Mouse (Mus musculus) cerebellum, adult 18-20 months (tissue): Measurements from ENCODE around the gene Pcdh15.

Experiments
- DNase-seq, 2 experiments: peaks; one replicate each; pipeline ENCODE4 v3.0.0; 2021

The Pcdh15 gene

DNA sequence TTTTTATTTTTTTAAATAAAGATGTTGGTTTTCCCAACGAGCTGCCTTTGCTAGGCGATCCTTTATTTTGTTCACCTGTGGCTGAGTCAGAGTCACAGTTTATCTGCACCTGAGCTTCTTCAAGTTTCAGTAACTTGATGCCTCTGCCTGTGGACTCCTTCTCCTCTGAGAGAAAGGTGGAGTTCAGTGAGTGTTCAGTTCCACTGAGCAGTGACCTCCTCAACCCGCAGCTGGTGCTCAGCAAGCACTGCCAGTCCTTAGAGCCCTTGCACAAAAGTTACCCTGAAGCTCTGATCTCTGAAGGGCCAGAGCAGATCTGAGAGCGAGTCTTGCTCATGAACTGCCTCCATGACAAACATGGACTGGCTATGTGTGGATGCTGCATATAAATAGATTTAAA is 724.1 kb downstream of the Pcdh15 start:
- no peak for DNase-seq

DNA sequence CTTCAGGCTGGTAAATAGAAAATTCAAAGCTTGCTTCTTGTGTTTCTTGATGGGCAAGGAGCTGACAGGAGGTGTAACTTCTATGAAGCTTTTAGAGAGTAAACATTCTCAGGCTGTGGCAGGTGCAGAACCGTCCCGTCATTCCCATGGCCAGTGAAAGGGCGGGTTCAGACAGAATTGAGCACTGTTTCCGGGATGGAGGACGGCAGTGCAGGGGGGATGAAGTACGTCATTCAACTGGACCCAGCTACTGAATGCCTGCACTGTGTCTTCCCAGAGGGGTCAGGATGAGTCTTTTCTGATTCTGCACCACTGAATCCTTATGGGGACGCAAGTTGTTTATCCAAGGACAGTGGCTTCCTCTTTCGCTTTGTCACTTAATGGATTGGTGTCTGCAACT is 727.2 kb downstream of the Pcdh15 start:
- no peak for DNase-seq

DNA sequence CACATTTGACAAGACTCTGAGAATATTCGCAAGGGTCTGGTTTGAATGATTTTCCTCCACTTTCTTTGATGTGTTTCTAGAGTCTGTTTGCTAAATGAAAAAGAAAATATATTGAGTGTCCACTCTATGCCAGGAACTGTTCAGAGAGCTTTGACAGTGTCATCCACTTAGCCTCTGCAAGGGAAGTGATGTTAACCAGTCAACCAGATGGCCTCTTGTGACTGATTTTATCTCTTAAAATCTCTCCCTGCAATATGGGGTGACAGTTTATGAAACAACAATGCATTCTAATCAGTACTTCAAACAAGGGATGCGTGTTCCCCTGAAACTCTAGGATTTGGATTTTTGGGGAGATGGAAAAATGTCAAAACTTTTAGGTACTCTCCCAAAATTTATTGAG is 729.6 kb downstream of the Pcdh15 start:
- no peak for DNase-seq

DNA sequence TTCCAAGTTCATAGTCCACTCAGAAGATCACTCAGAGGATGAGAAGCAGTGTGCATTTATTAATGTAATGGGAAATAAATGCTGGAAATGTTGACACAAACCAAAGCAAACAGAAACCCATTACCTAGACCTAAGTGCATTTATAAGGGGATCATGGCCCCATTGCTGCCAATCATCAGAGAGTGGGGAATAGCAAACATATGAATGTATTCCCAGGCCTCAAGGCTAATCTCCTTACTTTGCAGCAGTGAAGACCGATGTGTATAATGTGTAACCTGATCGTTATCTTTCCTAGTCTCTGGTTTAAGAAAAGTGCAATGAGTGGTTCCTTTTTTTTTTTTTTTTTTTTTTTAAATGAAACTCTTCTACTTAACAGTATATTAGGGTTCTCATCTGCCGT is 745.9 kb downstream of the Pcdh15 start:
- no peak for DNase-seq

DNA sequence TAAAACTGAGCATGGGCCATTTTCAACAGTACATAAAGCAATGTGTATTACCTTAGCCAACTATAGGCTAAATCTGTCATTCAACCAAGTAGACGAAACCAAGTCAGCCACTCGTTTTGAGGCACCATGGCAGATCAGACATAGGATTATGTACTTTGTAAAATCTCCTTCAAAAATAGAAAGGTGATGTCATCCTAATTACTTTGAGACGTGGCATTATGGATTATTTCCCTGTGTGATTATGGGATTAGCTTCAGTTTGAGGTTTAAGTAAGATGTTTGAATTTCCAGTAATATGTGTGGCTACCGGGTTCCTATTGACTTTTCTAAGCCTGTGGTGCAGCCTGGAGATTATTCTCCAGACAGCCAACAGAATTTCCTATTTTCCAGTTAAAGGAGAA is 763.0 kb downstream of the Pcdh15 start:
- no peak for DNase-seq

DNA sequence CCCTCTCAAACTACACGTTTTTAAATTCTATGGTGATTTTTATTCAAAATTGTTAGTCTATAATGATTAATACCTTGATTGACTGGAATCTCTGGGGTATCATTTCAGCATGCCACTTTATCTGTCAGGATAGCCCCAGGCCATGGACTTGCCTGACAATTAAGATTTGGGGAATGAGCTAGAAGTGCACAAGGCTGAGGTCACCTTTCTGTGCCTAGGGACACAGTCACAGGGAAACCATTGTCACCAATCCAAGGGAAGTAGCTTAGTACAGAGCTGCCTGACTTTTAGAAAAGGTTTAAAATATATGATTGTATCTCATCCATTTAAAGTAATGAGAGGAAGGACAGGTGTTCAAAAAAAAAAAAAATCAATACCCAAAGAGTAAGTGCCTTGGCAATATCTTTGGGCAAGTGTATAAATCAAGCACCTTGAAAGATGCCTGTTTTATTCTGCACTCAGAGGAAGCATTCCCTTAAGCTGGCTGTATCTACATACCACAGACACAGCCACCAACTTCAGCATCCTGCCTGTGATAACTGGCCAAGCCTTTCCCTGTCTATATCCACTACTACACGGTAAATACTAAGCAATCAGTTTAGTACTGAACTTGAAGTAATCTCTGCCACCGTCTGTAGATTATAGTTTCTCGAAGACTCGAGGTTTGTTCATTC is 779.0 kb downstream of the Pcdh15 start:
- DNase-seq: no peak

DNA sequence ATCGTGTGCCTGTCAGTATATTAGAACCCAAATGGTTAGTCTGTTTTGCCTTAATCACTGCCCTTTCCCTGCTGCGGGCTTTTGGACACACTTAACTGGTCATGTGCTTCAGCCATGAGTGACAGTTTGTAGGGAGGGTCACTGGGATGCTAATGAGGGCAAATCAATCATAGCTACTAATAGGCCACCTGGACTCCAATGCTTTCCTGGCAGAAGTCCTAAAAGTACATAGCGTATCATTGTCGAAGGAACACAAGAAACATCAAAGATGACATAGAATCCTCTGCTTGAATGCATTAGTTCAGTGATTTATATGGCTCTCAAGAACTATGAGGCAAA is 779.6 kb downstream of the Pcdh15 start:
- DNase-seq: no peak

DNA sequence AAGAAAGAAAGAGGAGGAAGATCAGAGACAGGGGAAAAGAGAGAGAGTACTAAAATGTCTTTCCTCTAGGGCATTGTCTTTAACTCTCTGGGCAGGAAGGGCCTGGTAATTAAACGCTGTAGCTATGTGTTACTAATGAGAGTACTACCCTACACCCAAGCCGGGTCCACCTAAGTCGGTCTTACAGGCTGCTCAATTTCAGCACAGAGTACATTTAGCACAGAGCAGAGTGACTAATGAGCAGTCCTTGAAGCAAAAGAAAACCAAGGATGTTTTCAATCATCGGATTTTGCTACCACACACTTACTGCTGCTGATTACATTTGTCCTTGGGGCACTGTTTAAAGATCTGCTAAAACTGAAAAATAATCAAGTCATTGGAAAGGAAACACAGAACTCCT is 788.6 kb downstream of the Pcdh15 start:
- no peak for DNase-seq

DNA sequence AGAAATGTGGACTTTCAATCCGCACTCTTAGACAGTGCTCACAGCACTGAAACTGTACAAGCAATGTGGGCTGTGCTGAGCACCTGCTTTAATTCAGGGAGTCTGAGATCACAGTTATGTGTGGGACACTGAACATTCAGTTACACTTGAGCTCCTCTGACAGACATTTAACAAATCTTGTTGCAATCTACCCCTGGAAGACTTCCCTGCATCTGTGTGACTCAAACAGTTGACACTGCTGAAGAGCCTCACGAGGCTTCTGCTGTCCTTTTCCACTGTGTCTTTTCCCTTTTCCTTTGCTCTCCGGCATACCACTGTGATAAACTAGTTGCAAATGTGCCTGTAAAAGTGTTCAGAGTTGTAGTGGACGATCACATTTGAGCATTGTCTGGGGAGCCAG is 793.1 kb downstream of the Pcdh15 start:
- DNase-seq: peak in 1 of 2 experiments; percentile 10

DNA sequence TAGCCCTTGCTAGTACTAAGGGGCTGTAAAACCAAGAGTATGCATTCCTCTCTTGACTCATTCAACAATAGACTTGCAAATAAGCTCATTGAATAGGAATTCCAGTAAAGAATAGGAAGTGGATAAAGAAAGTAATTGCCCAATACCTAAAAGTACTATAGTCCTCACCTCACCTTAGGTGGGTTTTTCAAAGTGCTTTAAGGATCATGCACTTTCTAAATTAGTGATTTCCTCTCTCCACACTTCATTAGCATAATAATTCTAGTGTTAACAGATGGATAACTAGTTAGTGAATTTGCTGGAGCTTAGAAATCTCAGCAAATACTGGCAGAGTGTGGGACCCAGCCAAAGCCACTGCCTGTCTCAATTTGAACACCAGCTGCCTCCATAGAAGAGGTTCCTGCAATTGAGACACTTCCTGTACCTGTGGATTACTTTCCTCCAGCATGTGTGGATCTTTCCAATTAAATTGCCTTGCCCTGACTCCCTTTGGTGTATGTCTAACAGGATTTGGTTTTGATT is 797.0 kb downstream of the Pcdh15 start:
- DNase-seq: no peak

DNA sequence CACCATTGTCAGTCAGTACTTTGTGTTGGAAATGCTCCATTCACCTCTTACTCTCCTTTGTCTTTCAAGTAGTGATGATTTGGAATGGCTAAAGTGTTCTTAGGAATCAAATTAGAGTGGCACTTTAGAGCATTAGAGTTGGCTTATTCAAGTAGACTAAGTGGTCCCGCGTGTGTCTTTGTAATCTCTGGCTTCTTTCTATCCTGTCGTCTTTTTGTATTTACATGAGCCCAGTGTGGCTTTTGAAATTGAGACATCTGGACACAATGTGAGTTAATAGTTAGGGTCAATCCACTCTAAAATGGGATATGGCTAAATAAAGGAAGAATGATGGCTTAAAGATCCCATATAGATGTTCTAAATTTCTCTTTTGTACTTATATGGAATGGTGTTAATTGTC is 800.0 kb downstream of the Pcdh15 start:
- DNase-seq: no peak

DNA sequence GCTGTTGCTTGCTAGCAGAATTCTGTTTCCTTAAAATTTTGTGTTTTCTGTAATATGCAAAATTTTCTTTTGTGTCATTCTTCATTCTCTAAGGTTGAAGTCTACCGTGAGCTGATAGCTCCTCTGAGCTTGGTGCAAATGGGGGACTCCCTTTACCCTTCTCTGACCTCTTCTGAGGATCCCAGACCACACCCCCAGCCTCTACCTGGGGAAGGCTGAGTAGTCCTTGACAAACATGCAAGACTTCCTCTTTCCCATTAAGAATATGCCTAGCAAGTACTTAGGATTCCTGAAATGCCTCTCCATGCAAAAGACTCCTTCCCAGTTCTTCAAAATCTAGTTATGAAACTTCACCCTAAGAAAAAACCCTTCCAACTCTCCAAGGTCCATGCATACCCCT is 808.5 kb downstream of the Pcdh15 start:
- DNase-seq: no peak

DNA sequence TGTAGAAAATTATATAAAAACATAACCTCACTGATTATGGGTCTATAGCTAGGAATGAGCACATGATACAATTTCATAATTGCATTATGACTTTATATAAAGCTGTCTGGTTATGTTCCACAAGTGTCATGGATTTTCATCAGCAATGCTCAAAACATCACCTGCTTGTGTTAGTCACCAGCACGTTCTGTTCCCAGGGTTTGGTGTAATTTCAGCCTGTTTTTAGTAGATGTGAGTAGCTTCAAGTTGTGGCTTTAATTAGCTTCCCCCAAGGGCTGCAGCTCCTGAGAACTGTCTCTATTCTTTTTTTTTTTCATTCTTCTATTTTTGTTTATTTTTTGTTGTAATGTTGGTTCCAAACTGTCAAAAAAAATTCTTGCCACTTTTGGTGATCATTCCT is 809.4 kb downstream of the Pcdh15 start:
- DNase-seq: no peak

DNA sequence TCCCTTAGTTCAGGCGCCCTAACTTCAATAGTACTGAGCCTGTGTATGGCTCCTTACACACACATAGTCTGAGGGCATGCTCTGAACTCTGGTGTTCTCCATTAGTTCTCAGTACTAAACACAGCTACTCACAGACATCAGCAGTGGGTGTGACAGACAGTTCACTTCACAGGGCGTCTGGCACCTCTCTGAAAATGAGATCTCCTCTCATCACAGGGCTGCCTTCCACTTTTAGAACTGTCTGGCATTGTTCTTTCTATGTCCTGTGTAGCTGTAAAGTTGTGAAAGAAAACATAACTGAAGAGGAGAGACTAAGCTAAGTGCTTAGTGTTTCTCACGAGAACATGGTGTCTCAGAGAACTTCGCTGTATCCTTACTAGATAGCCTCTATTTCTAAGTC is 816.0 kb downstream of the Pcdh15 start:
- no peak for DNase-seq

DNA sequence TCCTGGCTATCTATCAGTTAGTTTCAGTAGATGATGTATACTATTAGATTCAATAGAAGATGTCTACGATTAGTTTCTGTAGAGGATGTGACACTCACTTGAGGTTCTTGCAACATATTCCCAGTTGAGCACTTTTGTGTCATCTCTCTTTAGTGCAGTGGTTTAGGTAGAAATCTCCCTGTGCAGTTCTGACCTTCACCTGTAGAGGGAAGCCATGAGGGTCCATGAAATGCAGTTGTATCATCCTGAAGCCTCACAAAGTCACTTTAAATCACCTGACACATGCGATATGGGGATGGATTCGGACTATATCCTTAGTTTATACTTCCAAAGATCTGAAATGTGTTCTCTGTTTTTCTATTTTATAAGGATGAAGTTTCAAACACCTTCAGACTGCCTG is 822.4 kb downstream of the Pcdh15 start:
- DNase-seq: peak; percentile 20 to 28

DNA sequence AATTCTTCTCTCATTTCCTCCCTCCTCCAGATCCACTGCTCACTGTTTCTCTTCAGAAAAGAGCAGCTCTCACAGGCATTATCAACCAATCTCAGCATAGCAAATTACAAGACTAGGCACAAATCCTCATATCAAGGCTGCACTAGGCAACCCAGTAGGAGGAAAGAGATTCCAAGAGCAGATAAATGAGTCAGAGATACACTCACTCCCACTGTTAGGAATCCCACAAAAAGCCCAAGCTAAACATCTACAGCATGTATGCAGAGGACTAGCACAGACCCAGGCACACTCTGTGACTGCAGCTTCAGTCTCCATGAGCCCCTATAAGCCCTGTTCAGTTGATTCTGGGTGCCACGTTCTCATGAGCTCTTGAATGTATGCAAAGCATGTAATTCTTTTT is 829.5 kb downstream of the Pcdh15 start:
- DNase-seq: no peak

DNA sequence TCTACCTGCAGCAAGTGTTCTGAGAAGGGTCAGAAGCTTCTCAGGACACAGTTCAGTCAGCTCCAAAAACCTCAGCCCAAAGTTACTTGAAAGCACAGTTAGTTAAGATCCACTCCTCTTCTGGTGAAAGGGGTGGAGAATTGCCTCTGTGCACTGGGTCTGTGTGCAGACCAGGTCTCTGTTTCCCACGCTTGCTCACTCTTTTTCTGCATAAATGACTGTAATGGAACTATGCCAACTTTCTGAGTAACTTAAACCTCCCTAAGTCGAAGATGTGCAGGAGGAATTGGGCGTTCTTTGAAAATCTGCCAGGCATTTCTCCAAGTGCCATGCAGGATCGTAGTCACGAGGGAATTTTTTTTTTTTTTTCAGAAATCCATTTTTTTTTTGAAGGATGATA is 830.6 kb downstream of the Pcdh15 start:
- DNase-seq: no peak

DNA sequence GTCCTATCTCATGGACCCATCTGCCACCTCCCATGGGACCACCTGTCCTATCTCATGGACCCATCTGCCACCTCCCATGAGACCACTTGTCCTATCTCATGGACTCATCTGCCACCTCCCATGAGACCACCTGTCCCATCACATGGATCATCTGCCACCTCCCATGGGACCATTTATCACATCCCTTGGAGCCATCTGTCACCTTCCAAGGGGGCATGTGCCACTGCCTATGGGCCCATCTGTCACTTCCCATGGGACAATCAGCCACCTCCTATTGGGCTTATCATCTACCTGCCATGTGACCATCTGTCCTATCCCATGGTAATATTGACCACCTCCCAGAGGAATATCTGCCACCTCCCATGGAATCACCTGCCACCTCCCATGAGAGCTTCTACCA is 832.0 kb downstream of the Pcdh15 start:
- no peak for DNase-seq

DNA sequence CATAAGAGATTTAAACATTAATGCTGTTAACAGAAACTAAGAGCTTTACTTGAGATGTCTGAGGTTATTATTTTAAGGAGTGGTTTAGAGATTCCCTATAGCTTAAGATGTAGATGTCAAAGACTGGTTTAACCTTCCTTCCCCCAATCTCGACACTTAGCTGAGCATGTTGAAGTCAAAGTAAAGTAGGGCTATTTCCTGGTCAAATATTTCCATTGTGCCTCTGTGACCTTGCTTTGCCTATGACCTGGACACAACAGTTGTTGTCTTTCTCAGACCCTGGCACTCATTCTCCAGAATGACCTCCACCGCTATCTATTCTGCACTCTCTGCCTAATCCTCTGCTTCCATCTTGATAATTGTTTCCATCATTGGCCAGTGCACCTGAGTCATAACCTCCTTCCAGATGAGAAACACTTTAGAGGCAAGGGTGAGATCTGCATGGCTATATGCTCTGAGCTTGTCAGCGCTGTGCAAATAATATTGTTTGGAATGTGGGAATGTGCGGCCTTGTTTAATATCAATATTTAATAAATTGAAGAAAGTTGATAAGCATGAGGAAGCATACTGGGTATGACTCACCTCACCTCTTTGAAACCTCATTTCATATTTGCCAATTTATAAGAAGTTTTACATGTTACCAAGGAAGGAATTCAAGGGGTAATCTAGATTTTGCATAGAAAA is 833.0 kb downstream of the Pcdh15 start:
- DNase-seq: no peak

DNA sequence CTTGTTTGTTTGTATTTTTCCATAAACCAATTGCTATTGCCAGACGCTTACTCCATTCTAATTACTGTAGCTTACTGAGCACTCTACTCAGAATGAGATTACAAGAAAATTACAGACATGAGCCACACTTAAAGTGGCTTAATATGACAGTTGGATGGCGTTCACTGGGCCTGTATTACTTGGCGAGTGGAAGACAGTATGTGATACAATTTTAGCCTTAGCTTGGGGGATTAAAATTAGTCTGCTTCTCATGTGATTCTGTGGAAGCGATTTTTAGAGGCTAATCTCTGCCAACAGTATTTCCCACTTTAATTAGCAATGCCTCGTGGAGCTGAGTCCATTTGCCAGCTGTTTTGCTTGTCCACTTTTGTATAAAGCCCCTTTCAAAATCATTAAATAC is 837.0 kb downstream of the Pcdh15 start:
- no peak for DNase-seq

DNA sequence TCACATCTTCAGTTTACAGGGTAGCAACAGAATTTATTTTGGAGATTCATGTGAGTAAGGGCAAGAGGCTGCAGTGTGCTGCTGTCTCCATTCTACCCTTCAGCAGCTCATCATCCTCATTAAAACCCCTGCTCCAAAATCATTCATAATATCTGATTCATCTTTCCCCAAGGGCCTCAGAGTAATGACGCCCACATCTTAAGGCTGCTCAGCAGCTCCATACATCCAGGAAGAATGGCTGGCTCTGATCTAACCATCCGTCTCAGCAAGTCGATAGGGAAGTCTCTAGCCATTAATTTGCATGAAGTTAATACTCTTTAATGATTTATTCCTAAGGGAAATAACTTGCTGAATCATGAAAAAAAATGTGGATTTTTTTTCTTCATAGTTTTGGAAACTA is 839.8 kb downstream of the Pcdh15 start:
- DNase-seq: no peak

DNA sequence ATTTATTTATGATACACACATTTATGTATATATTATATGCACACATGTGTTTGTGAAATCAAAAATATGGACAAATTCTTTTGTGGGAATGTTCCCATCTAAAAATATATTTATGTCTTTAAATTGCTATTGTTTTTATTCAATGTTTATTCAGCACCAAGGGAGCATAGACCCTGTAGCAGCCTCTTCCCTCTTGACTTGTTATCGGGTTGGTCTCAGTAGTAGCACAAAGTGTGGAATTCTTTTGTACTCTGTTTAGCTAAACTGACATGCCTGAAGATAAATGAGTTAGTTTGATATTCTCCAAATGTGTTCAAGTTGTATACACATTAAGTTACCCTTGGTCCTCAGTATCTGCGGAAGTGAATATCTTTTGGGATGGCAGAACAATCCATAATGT is 848.7 kb downstream of the Pcdh15 start:
- DNase-seq: no peak

DNA sequence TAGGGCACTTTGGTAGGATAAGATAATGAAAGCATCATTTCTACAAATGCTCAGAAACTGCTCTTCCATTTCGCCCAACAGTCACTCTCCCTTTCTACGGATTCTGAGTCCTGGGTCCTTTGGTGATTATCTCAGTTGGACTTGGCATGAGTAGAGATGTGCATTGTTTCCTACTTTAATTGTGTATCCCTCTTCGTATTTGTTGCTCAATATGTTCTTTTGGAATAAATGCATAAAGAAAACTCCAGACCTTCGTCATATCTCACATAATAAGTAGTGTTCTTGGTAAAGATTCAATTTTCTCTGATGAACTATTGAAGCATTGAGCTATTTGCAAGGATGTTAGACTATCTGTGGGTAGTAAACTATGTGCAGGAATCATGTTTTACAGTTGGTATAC is 854.2 kb downstream of the Pcdh15 start:
- no peak for DNase-seq

DNA sequence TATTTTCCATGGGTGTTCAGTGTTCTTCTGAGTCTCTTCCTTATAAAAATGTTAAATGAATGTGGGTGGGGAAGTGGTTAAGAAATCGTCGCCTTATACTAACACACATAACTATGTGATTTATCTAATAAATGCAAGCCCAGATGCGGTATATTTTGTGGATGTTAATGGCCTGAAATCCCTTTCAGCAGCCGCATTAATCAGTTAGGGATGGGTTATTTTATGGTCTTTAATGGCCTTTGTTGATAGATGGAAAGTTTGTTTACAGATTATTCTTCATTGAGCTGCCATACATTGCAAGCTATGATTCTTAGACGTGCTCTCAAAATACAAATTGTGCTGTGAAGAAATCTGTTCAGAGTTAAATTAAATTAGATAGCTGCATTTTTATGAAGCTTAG is 884.9 kb downstream of the Pcdh15 start:
- DNase-seq: no peak

DNA sequence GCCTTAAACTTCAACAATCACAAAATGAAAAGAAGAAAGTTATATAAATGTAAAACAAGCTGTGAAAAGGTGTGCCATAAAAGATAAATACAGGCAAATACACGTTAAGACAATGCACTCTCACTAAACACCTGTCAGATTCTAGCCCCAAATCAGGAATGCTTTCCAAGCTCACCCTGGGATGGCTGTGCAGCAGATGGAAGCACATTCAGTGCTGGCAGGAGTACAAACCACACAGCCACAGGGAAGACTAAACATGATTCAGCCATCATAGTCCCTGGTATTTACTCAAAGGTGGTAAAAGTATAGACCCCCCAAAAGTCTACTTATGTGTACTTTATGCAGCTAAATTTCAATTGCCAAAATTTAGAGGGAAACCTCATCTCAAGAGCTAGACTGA is 909.7 kb downstream of the Pcdh15 start:
- peak; percentile 83 to 86 for DNase-seq
